Mouse (Mus musculus): ENCODE data around the gene Tmem184b. TPM values are rescaled to one million over a fixed set of nuclear protein-coding genes. Genes with fewer than 3 reads are reported as not detected.

Tmem184b gene
- polyA plus RNA-seq, 1 experiment from 2014 or later, result 39.9 TPM

GRCm38 (mm10) chr15:79395281-79395680 is 8.1 kb downstream of the Tmem184b start:
- H3K9me3 ChIP-seq (ENCODE audit: control insufficient read depth, low read length), result no peaks in the 10 kb centered on the region
- no peaks in the 10 kb centered on the region for H3K27me3 ChIP-seq (ENCODE audit: control insufficient read depth, insufficient read depth, low read length)
- H3K4me1 ChIP-seq (replicated peaks; ENCODE audit: control insufficient read depth, insufficient read depth, low read length), result peaks cover 22% of the 10 kb centered on the region; the same call in 1 of the 2 replicates
- H3K27ac ChIP-seq, result no peak overlapping the region
- H3K4me2 ChIP-seq (replicated peaks), result peak overlapping the region; percentile 7; the same call in 1 of the 2 replicates
- no peak for DNase-seq (ENCODE audit: low spot score)
- H3K36me3 ChIP-seq (replicated peaks; ENCODE audit: control insufficient read depth, insufficient read depth), result 0 out of 2 replicates have a peak, but pooled peaks cover 6% of the 10 kb centered on the region
- ATAC-seq (ENCODE audit: low FRiP score), result no peak
- no peak overlapping the region for H3K4me3 ChIP-seq (replicated peaks; ENCODE audit: low read length)
- 87% methylated on average over 6 of the region's 6 CpGs for WGBS
- no peak overlapping the region for H3K9ac ChIP-seq

- peaks cover 18% of the 10 kb centered on the region; the same call in 1 of the 2 replicates for H3K4me1 ChIP-seq (replicated peaks; ENCODE audit: control insufficient read depth, insufficient read depth, low read length)
- H3K27ac ChIP-seq, result no peak overlapping the region
- WGBS, result 77% methylated on average over 4 of the region's 4 CpGs
- no peak for DNase-seq (ENCODE audit: low spot score)
- H3K36me3 ChIP-seq (replicated peaks; ENCODE audit: control insufficient read depth, insufficient read depth), result 0 out of 2 replicates have a peak, but pooled peaks cover 6% of the 10 kb centered on the region
- 0 out of 2 replicates have a peak overlapping the region, but pooled peaks have one; percentile 4 for H3K4me2 ChIP-seq (replicated peaks)
- no peak overlapping the region for H3K4me3 ChIP-seq (replicated peaks; ENCODE audit: low read length)
- no peaks in the 10 kb centered on the region for H3K9me3 ChIP-seq (ENCODE audit: control insufficient read depth, low read length)
- no peak for ATAC-seq (ENCODE audit: low FRiP score)
- no peak overlapping the region for H3K9ac ChIP-seq
- no peaks in the 10 kb centered on the region for H3K27me3 ChIP-seq (ENCODE audit: control insufficient read depth, insufficient read depth, low read length)
These were observed 8.5 kb downstream of the Tmem184b start for GRCm38 (mm10) chr15:79394842-79395241.

- no peak overlapping the region for H3K4me3 ChIP-seq (replicated peaks; ENCODE audit: low read length)
- 0 out of 2 replicates have a peak, but pooled peaks cover 6% of the 10 kb centered on the region for H3K36me3 ChIP-seq (replicated peaks; ENCODE audit: control insufficient read depth, insufficient read depth)
- H3K9ac ChIP-seq, result no peak overlapping the region
- no peak overlapping the region for H3K4me2 ChIP-seq (replicated peaks)
- no peaks in the 10 kb centered on the region for H3K9me3 ChIP-seq (ENCODE audit: control insufficient read depth, low read length)
- ATAC-seq (ENCODE audit: low FRiP score) (no peak), DNase-seq (ENCODE audit: low spot score) (no peak)
- no peak overlapping the region for H3K27ac ChIP-seq
- 81% methylated on average over 6 of the region's 6 CpGs for WGBS
- no peaks in the 10 kb centered on the region for H3K27me3 ChIP-seq (ENCODE audit: control insufficient read depth, insufficient read depth, low read length)
- H3K4me1 ChIP-seq (replicated peaks; ENCODE audit: control insufficient read depth, insufficient read depth, low read length), result peaks cover 18% of the 10 kb centered on the region; the same call in 1 of the 2 replicates
These were observed 10.3 kb downstream of the Tmem184b start for GRCm38 (mm10) chr15:79393101-79393500.

GRCm38 (mm10) chr15:79392527-79392926 is 10.8 kb downstream of the Tmem184b start:
- Histone ChIP-seq H3K27ac (no peak overlapping the region), H3K4me1 (replicated peaks; ENCODE audit: control insufficient read depth, insufficient read depth, low read length) (peaks cover 18% of the 10 kb centered on the region; the same call in 1 of the 2 replicates), H3K27me3 (ENCODE audit: control insufficient read depth, insufficient read depth, low read length) (no peaks in the 10 kb centered on the region), H3K4me2 (replicated peaks) (no peak overlapping the region), H3K4me3 (replicated peaks; ENCODE audit: low read length) (no peak overlapping the region), H3K9me3 (ENCODE audit: control insufficient read depth, low read length) (no peaks in the 10 kb centered on the region), H3K36me3 (replicated peaks; ENCODE audit: control insufficient read depth, insufficient read depth) (0 out of 2 replicates have a peak, but pooled peaks cover 6% of the 10 kb centered on the region), H3K9ac (no peak overlapping the region)
- ATAC-seq (ENCODE audit: low FRiP score) (no peak), DNase-seq (ENCODE audit: low spot score) (no peak)
- 90% methylated on average over 5 of the region's 5 CpGs for WGBS

GRCm38 (mm10) chr15:79391447-79392093 is 11.8 kb downstream of the Tmem184b start:
- ATAC-seq (ENCODE audit: low FRiP score), result no peak
- H3K4me2 ChIP-seq (replicated peaks), result no peak overlapping the region
- peaks cover 18% of the 10 kb centered on the region; the same call in 1 of the 2 replicates for H3K4me1 ChIP-seq (replicated peaks; ENCODE audit: control insufficient read depth, insufficient read depth, low read length)
- H3K36me3 ChIP-seq (replicated peaks; ENCODE audit: control insufficient read depth, insufficient read depth), result 0 out of 2 replicates have a peak, but pooled peaks cover 6% of the 10 kb centered on the region
- H3K27ac ChIP-seq, result no peak overlapping the region
- no peaks in the 10 kb centered on the region for H3K27me3 ChIP-seq (ENCODE audit: control insufficient read depth, insufficient read depth, low read length)
- 38% methylated on average over 7 of the region's 7 CpGs for WGBS
- no peak overlapping the region for H3K9ac ChIP-seq
- H3K9me3 ChIP-seq (ENCODE audit: control insufficient read depth, low read length), result no peaks in the 10 kb centered on the region
- no peak for DNase-seq (ENCODE audit: low spot score)
- H3K4me3 ChIP-seq (replicated peaks; ENCODE audit: low read length), result no peak overlapping the region

GRCm38 (mm10) chr15:79390434-79390833 is 12.9 kb downstream of the Tmem184b start:
- no peak overlapping the region for H3K9ac ChIP-seq
- no peak overlapping the region for H3K4me3 ChIP-seq (replicated peaks; ENCODE audit: low read length)
- H3K27ac ChIP-seq, result no peak overlapping the region
- 85% methylated on average over 6 of the region's 6 CpGs for WGBS
- no peaks in the 10 kb centered on the region for H3K9me3 ChIP-seq (ENCODE audit: control insufficient read depth, low read length)
- no peak overlapping the region for H3K4me2 ChIP-seq (replicated peaks)
- no peaks in the 10 kb centered on the region for H3K27me3 ChIP-seq (ENCODE audit: control insufficient read depth, insufficient read depth, low read length)
- ATAC-seq (ENCODE audit: low FRiP score), result no peak
- no peak for DNase-seq (ENCODE audit: low spot score)
- peaks cover 3% of the 10 kb centered on the region; the same call in 1 of the 2 replicates for H3K36me3 ChIP-seq (replicated peaks; ENCODE audit: control insufficient read depth, insufficient read depth)
- H3K4me1 ChIP-seq (replicated peaks; ENCODE audit: control insufficient read depth, insufficient read depth, low read length), result peaks cover 18% of the 10 kb centered on the region; the same call in 1 of the 2 replicates

- 79% methylated on average over 6 of the region's 6 CpGs for WGBS
- Histone ChIP-seq H3K4me3 (replicated peaks; ENCODE audit: low read length) (no peak overlapping the region), H3K36me3 (replicated peaks; ENCODE audit: control insufficient read depth, insufficient read depth) (no peaks in the 10 kb centered on the region; the same call in 1 of the 2 replicates), H3K9me3 (ENCODE audit: control insufficient read depth, low read length) (no peaks in the 10 kb centered on the region), H3K27me3 (ENCODE audit: control insufficient read depth, insufficient read depth, low read length) (no peaks in the 10 kb centered on the region), H3K4me2 (replicated peaks) (no peak overlapping the region), H3K27ac (no peak overlapping the region), H3K4me1 (replicated peaks; ENCODE audit: control insufficient read depth, insufficient read depth, low read length) (peaks cover 14% of the 10 kb centered on the region; the same call in 1 of the 2 replicates), H3K9ac (no peak overlapping the region)
- DNase-seq (ENCODE audit: low spot score), result no peak
- no peak for ATAC-seq (ENCODE audit: low FRiP score)
These were observed 15.2 kb downstream of the Tmem184b start for GRCm38 (mm10) chr15:79388171-79388570.

GRCm38 (mm10) chr15:79387611-79388010 is 15.8 kb downstream of the Tmem184b start:
- Histone ChIP-seq H3K27ac (no peak overlapping the region), H3K4me1 (replicated peaks; ENCODE audit: control insufficient read depth, insufficient read depth, low read length) (peaks cover 14% of the 10 kb centered on the region; the same call in 1 of the 2 replicates), H3K27me3 (ENCODE audit: control insufficient read depth, insufficient read depth, low read length) (no peaks in the 10 kb centered on the region), H3K4me3 (replicated peaks; ENCODE audit: low read length) (no peak overlapping the region), H3K4me2 (replicated peaks) (no peak overlapping the region), H3K36me3 (replicated peaks; ENCODE audit: control insufficient read depth, insufficient read depth) (no peaks in the 10 kb centered on the region; the same call in 1 of the 2 replicates), H3K9ac (no peak overlapping the region), H3K9me3 (ENCODE audit: control insufficient read depth, low read length) (no peaks in the 10 kb centered on the region)
- ATAC-seq (ENCODE audit: low FRiP score) (no peak), DNase-seq (ENCODE audit: low spot score) (no peak)
- WGBS, result 82% methylated on average over 7 of the region's 7 CpGs

- H3K27me3 ChIP-seq (ENCODE audit: control insufficient read depth, insufficient read depth, low read length), result no peaks in the 10 kb centered on the region
- H3K4me2 ChIP-seq (replicated peaks), result no peak overlapping the region
- ATAC-seq (ENCODE audit: low FRiP score) (no peak), DNase-seq (ENCODE audit: low spot score) (no peak)
- H3K4me3 ChIP-seq (replicated peaks; ENCODE audit: low read length), result no peak overlapping the region
- no peaks in the 10 kb centered on the region for H3K9me3 ChIP-seq (ENCODE audit: control insufficient read depth, low read length)
- no peaks in the 10 kb centered on the region; the same call in 1 of the 2 replicates for H3K36me3 ChIP-seq (replicated peaks; ENCODE audit: control insufficient read depth, insufficient read depth)
- WGBS, result 61% methylated on average over 6 of the region's 6 CpGs
- H3K4me1 ChIP-seq (replicated peaks; ENCODE audit: control insufficient read depth, insufficient read depth, low read length), result peaks cover 8% of the 10 kb centered on the region; the same call in 1 of the 2 replicates
- H3K9ac ChIP-seq, result no peak overlapping the region
- no peak overlapping the region for H3K27ac ChIP-seq
These were observed 16.3 kb downstream of the Tmem184b start for GRCm38 (mm10) chr15:79387081-79387480.
